Mouse (Mus musculus) lung, postnatal 4 days (tissue): Measurements from ENCODE around the gene Ap1g2.
A peak's percentile ranks its signal among the peaks of the same experiment; 100 is the strongest.

Experiments used
- DNase-seq, 2 experiments: peaks; one replicate each; pipeline ENCODE4 v3.0.0; 2021

Gene Ap1g2

DNA sequence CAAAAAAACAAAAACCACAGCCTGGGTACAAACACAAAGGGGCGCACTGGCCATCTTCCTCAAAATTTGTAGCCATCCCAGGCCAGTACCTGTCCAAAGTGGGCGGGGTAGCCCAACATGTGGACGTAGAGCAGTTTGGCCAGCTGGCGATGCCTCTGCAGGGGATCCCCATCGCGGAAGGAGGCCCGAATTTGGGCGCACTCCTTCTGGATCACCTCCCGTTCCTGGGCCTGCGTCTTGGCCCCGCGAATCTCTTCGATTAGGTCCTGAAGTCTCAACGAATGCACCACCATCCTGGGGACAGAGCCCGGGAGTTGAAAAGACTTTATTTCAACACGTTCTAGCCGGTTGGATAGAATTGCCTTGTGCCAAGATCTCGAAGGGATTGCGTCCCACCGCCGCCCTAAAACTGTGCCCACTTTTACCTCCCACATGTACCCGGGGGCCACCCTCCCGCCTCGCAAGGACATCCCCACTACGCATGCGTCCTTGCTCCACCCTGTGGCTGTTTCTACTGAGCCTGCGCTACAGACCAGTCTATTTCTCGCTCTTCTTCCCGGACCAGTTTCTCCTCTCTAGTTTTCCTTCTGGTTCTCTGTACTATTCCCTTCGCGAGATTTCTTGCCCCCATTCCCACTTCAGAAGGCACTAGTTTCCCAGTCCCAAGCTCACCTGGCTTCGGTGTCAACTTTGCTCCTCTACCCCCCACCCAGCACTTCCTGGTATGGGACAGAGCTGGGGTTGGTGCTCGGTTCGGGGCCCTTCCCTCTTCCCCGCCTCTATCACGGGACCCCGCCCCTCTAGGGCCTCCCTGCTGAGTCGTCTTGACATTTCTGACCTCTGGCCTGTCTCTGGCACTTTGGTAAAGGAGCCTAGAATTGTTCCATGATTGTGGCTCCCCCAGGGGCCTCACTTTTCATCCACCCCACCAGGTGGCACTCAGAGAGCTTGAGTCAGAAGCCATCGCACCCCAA is at the start of gene Ap1g2:
Gene Ap1g2, minus strand, starts transcription at position 758 of the 974 bp plus-strand sequence.
- peak; percentile 85 for DNase-seq

DNA sequence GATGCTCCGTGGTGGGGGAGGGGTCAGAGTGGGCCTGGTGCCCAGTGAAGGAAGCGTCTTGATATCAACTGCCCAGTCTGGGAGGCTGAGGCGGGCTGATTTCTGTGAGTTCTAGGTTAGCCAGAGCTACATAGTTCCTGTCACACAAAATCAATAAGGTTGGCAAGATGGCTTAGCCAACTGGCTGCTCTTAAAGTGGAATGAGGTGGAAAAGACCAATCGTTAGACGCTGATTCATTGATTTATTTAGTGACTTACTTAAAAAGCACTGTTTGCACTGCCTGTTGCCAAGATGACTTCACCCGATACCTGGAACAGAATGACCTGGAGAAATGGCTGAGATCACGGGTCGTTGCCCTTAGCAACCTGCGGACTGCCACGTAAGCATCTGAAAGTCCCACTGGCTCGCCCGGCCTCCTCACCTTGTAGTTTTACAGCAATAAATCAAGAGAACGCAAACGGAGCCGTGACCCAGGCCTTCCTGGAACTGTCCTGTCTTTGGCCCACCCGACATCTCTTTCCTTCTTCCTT is 46.6 kb upstream of the Ap1g2 start:
- no peak for DNase-seq

DNA sequence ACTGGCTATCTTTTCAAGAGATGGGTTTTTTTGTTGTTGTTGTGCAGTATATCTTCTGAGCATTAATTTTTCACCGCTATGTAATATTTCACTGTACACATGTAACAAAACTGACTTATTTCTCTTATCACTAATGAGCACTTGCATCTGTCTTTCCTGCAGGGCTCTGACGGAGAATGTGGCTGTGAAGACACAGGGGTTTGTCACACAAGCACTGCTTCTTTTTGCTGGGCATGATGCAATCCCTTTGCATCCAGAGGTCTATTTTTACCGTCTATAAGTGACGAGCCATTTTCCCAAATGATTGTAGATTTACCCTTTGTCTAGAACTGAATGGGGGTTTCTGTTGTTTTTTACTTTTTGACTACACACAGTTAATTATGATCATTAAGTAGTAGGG is 45.8 kb upstream of the Ap1g2 start:
- no peak for DNase-seq

DNA sequence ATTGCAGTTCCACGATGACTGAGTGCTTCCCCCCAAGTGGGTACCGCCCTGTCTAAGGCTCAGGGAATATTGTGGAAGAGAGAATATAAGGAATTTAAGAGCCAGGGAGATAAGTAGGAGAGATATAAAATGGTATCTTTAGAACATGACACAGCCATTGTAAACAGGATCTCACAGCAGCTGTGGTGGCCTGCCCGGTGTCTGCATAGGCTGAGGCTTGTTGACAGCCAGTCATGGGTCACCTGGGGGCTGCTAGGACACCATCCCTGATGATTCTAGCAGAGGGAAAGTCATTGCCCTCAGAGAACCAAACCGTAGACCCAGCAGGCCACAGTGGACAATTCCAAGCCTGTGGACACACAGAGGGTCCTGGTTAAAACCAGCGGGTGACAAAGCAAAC is 44.6 kb upstream of the Ap1g2 start:
- DNase-seq, result no peak

- DNase-seq, result no peak
These were observed 42.6 kb upstream of the Ap1g2 start for GRCm38 (mm10) chr14:55149041-55149440.

GRCm38 (mm10) chr14:55148363-55148915 is 42.0 kb upstream of the Ap1g2 start:
- peak in 1 of 2 experiments; percentile 68 for DNase-seq

DNA sequence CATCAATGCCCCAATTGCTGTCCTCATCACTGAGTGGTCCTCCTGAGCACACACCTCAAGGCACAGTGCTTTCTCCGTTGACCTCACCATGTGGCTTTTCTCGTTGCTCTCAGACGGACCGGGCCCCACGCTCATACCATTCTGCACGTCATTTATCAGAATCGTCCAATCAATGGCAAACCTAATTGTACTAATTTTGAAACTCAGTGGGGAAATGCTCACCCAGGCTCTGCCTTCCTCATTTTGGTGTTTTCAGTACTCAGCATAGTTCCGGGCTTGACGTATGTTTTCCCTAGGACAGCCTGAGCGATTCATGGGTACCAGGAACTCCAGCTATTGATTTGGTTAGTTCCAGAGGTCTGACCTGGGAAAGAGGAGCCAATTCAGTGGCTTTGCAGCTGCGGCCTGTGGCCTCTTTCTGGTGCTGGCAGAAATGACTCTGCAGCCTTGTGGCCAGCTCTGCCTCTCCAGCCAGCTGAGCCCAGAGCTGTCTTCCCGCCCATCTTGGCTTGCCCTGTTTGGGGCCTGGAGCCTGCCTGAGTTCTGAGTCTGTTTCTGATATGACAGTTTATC is 40.5 kb upstream of the Ap1g2 start:
- DNase-seq, result no peak

- no peak for DNase-seq
These were observed 39.9 kb upstream of the Ap1g2 start for GRCm38 (mm10) chr14:55146324-55146723.

DNA sequence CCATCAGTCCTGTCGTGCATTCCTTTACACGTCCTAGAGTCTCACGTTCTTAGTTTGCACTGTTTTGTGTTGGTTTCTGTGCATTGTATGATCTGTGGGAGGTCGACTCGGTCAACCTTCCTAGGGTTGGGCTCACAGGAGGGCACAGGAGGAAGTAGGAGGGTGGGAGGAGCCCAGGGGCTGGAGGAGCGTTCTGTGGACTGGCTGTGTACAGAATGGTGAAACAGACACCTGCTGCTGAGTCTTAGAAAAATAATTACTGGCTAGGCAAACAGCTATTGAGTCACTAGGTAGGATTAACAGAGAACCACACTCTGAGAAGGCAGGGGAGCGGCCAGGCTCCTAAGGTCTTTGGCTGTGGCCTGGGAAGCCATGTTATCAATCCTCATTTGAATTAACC is 32.9 kb upstream of the Ap1g2 start:
- DNase-seq, result no peak

DNA sequence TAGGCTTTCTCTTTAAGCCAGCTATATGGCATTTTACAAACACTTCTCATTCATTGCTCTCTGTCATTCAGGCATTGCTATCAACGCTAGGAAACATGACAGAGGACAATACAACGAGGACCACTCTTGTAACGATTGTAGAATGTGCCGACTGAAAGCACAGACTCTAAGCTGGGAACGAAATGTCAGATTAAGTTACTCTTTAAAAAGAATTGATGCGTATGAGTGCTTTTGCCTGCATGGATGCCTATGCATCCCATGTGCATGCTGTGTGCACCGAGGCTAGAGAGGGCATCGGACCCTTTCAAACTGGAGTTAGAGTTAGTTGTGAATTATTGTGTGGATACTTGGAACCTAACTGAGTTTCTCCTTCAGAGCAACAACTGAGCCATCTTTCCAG is 29.3 kb upstream of the Ap1g2 start:
- no peak for DNase-seq

DNA sequence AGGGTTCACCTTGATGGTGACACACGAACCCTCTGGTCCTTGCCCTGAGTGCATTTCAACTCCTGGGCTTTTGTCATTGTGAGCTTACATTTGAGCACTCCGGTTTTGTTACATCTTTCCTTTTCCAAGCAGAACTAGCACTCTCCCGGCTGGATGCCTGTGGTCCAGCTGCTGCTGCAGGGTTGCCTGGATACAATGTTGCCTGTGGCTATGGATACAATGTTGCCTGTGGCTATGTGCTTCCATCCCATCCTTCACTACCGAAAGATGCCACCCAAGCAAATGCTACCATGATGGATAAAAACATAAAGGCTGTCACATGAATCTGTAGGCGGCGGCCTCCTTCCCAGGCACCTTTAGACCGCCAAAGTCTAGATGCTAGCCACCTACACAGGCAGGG is 20.1 kb upstream of the Ap1g2 start:
- no peak for DNase-seq

DNA sequence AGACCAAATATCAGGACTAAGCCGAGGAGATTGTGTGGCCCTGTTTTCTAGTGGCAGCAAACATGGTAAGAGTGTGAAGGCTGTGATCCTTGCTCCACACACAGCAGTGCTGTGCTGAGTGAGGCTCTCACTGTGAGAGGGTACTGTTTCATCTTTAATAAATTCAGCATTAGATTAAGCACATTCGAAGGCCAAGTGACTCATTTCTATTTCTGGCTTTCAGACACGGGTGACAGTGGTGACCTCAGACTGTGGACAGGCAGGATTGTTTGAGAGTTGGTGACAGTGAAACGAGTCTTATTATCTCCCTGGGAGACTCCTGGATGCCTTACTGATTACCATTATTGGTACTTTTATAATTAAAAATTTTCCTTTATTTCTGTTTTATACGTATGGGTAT is 19.3 kb upstream of the Ap1g2 start:
- no peak for DNase-seq

DNA sequence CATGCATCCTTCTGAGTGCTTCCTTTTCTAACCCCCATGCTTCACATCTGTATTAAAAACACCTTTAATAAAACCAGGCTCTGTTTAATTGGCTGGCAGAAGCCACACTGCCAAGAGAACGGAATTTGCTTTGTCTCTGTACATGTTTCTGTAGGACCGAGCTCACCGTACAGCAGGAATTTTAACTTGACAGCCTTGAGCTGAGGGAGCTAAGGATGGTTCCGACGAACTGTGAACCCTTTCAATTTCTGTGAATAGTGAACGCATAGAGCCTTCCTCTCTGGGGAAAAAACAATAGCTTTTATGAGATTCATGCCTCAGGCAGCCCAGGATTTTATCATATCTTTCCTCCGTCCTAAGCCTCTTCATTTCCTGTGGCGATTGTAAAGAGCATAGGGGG is 16.0 kb upstream of the Ap1g2 start:
- DNase-seq, result no peak

DNA sequence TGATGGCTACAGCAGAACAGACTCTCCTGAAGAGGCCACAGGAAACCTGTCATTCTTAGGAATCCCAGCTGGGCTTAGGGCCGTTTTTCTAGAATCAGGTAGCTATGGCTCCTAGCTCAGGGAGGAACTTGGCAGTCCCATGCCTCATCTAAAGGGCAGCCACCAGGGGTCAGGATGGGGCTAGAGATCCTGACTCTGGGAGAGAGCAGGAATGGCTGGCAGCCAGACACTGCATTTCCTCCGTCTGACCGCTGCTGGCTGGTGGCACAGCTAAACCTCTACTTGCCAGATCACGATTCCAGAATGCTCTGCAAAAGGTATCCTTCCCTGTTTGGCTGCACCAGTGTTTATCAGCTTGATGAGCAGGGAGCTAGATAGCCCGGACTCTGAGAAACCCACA is 15.6 kb upstream of the Ap1g2 start:
- peak; percentile 76 to 83 for DNase-seq

DNA sequence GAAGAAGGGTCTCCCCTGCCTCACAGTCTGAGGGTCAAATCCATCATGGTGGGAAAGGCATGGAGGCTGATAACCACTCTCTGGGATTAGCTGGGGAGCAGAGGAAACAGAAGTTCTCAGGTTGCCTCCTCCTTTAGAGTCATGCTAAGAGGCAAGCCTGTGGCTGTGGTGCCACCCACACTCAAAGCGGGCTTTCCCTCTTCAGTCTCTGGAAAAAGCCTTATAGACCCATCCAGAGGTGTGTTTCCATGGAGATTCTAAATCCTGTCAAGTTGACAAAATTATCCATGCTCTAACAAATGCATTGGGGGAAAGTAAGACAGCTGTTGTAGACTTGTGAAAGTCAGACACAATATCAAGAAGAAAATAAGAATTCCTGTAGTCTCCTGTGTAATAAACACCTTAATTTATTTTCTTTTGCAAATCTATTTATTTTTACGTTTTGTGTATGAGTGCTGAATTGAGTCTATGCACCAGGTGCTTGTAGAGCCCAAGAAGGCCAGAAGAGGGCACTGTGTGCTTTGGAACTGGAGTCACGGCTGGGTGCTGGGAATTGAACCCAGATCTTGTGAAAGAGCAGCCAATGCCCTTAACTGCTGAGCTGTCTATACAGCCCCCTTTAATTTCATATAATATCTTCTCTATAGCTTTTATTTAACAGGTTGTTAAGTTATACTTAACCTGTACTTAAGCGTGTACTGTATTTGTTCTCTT is 13.2 kb upstream of the Ap1g2 start:
- no peak for DNase-seq

DNA sequence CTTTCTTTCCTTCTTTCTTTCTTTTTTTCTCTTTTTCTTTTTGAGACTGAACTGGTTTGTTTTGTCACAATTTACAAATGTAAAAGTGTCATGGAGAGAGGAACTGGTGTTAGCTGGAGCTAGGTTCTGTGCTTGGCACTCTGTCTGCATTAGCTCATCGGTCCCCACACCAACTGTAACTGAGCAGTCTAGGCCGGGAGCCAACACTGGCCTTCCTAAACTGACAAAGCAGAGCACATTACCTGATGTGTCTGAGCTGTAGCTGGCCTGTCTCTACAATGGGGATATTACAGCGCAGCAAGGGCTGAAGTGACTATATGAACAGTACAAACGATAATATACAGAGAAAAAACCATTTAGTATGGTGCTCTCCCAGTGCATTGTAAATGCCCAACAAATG is 12.5 kb upstream of the Ap1g2 start:
- no peak for DNase-seq

- peak in 1 of 2 experiments; percentile 26 for DNase-seq
These were observed 10.2 kb upstream of the Ap1g2 start, which contains the start of gene Jph4 for GRCm38 (mm10) chr14:55116425-55117200. TSS of gene Jph4 (minus strand) at chr14:55116935.

DNA sequence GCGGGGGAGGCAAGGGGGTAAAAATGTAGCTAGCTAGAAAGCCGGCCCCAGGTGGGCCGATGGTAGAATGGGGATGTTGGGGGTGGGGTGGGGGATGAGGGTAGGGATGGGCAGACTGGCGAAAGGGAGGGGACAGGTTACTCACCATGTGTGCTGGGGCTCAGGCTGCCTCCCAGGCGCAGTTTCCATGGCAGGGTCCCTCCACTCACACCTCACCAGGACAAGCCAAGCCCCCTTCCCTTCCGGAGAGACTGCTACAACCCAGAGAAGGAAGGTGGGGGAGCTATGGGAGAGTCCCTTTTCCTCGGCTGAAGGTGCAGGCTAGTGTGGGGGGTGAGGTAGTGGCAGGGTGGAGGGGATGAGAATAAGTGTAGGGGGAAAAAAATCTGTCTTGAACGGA is 9.5 kb upstream of the Ap1g2 start:
- no peak for DNase-seq

DNA sequence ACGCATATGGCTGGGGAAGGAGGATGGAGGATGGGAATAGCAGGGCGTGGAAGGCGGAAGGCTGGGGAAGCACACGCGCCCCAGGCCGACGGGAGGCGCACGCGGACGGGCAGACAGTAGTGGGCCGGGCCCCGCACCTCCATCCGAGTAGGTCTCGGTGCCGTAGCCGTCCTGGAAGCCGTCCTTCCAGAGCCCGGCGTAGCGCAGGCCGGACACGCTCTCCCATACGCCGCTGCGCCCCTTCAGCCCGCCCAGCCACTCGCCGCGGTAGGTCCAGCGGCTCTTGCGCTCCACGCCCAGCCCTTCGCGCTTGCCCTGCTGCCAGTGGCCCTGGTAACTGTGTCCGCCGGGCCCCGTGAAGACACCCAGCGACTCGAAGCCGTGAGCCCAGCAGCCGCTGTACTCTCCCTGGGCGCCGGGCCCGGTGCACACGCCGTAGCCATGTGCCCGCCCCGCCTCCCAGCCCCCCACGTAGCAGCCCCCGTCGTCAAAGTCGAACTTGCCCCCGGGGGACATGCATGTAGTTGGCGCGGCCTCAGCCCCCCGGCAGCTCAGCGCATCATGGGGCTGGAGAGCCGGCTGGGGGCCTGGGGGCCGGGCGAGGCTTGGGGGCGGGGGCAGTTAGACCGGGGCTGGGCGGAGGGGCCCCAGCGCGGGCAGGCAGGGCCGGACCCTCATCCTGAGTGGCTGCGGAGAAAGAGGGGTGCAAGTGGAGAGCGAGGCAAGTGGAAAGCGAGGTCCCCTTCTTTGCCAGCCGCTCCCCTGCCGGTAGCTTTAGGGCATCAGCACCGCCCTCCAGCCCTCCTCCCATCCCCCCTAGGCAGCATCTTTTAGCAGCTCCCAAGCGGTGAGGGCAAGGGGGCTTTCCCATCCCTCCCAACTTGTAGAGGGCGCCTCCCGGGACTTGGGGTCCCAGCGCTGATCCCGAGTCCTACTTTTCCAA is 8.6 kb upstream of the Ap1g2 start:
- DNase-seq, result peak; percentile 65 to 75

DNA sequence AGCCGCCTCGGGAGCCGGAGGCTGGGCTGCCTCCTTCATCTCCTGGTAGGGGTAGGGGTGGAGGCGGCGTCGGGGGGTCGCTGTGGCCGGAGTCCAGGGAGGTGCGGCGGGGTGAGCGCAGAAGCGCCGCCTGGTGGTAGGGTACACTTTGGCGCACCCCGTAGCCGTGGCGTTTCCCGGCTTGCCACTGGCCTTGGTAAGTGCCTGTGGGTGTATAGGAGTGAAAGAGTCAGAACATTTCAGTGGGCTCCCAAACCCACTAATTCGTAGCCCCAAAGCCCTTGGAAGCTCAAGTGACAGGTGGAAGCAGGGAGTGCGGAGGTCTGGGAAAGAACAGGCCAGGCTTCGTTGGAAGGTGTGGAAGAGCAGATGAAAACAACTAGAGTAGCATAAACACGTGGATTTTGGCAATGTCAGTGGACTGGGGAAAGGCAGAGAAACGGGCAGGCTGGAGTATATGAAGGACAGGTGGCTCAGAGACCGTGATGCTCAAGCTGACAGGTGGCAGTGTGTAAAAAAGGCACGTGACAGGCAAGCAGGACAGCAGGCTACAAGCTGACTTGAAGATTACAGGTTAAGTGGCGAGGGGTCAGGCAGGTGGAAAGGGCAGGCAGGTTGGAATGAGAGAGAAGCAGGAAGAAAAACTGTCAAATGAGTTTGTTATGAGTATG is 7.7 kb upstream of the Ap1g2 start:
- peak in 1 of 2 experiments; percentile 31 for DNase-seq
